Mouse (Mus musculus) cerebellum, adult 8-10 months (tissue): ENCODE measurements at regions not wholly inside any gene's neighbourhood (a gene's known extent, or its start where the extent isn't known, plus 50 kb on each side); places are given as distances from the start of the nearest gene placed in this dataset.

ENCODE experiments used
- DNase-seq: peaks from one replicate; pipeline ENCODE4 v3.0.0; 2022

GRCm38 (mm10) chr16:84039946-84040345 lies 475.0 kb upstream of the A730009L09Rik start:
- DNase-seq = no peak

- DNase-seq = peak; percentile 1
These were observed 472.9 kb upstream of the A730009L09Rik start for GRCm38 (mm10) chr16:84042010-84042449.

GRCm38 (mm10) chr16:84045333-84045732 lies 469.6 kb upstream of the A730009L09Rik start:
- no peak for DNase-seq
